Mouse (Mus musculus) gastrocnemius, adult 2 months (tissue): Measurements from ENCODE around the gene Gm21679. TPM values are rescaled to one million over a fixed set of nuclear protein-coding genes. Genes with fewer than 3 reads are reported as not detected.
"Not testable (repeated sequence)": the region's sequence is repeated elsewhere in the genome, so short reads cannot be mapped to it uniquely, and the experiment has no call there.

Source experiments
- DNase-seq: peaks from one replicate; pipeline ENCODE4 v3.0.0; 2022
- H3K27ac ChIP-seq: fragments of 200-600 bp; 2 replicates; pipeline ENCODE4 v1.8.1; 2022; ENCODE audit warnings: mild to moderate bottlenecking
- H3K4me3 ChIP-seq: fragments of 200-600 bp; 2 replicates; pipeline ENCODE4 v1.8.1; 2022; ENCODE audit warnings: mild to moderate bottlenecking, moderate library complexity
- intact Hi-C: fragments of 180-260 bp; cut with DNase I; formaldehyde crosslinking; loops from one replicate; pipeline ENCODE4 v1.15.1; 2025
- long read RNA-seq, 2 experiments: library from polyadenylated mRNA; stranded (forward); transcript quantifications; one replicate each; pipeline ENCODE4 v2.0.0; 2021
- total RNA-seq, 2 experiments: library from RNA; stranded (reverse); gene quantifications; 2 replicates each; pipeline ENCODE4 v1.2.3; 2021

Gene Gm21679
- not detected for total RNA-seq
- long read RNA-seq, experiment 1: 0 reads
- long read RNA-seq, experiment 2: 0 reads

- DNase-seq, intact Hi-C loops, H3K4me3 ChIP-seq, H3K27ac ChIP-seq: not testable (repeated sequence)
Measured at GRCm38 (mm10) chrY:29683270-29683669, at the start of gene Gm21679. Gene Gm21679, minus strand, starts transcription at chrY:29683370.
